Mouse (Mus musculus): ENCODE data around the gene Prkcd. TPM values are rescaled to one million over a fixed set of nuclear protein-coding genes. Genes with fewer than 3 reads are reported as not detected.

Prkcd gene
- total RNA-seq, 2 experiments from 2014 or later, result 6.6 to 11.7 TPM

DNA sequence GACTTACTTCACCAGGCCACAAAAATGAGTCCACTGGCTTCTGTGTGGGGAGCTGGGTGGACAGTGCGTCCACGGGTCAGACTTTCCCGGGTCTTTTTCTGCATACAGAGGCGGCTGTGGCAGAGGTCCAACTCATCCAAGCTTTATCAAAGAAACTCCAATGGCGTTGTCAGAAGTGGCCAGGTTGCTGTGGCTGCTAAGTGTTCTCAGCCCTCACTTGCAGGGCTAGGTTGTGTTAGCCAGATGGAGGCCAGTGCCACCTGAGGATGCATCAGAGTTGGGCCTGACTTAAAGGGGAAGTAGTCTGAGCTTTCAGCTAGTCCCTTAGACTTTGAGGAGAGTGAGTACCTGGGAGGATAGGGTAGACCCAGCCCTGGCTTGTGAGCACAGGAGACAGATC, 74.5 kb downstream of the Prkcd start:
- intact Hi-C loops (cut with DNase I), result no loop called here
- DNase-seq, result no peak

DNA sequence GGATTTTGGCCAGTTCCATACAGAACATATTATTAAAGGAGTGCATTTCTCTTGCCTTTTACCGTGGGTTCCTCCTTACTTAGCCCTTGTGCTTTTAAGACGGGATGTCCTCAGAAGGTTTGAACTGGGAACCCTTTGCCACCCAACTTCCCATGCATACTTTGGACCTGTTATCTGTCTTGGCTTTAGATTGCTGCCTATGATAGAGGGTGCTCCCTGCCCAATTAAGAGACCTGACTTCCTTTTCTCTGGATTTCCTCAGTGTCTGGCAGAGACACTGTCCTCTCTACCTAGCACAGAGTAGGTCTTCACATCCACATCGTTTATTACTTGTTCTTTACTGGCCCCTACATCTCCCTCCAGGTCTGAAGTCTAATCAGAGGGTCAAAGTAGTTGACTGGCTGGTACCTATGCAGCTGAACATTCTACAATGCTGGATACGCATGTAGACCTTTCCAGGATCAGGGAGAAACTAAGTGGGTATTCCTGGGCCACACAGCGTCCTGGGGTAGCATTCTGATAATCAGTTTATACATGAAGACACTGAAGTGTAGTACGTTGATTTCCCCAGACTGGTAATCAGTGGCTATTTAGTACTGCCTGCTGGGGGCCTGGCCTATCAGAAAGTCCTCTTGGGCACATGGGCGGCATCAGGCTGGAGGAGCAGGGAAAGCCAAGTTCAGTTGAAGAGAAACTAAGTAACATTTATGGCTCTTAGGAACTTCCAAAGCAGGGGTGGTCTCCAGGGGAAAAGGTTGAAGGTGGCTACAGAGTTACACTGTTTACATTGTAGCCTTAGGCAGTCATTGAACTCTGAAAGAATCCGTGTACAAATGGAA, 75.6 kb downstream of the Prkcd start:
- intact Hi-C loops (cut with DNase I), result no loop called here
- no peak for DNase-seq

DNA sequence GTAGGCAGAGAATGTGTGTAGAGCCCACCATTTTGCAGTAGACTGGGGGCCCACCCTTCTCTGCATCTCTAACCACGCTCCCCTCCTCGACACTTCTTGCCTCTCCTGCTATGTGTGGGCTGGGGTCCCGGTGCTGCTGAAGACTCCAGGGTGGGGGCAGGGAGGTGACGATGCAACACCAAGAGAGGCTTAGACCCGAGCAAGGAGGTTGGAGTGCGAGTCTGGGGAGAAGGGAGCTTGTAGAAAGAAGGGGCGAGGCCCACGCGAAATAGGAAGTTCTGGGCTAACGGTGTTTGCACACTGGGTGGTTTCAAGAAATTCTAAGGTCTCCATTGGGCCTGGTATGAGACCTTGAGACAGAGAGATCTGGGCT, 76.2 kb downstream of the Prkcd start:
- intact Hi-C loops (cut with DNase I), result no loop called here

DNA sequence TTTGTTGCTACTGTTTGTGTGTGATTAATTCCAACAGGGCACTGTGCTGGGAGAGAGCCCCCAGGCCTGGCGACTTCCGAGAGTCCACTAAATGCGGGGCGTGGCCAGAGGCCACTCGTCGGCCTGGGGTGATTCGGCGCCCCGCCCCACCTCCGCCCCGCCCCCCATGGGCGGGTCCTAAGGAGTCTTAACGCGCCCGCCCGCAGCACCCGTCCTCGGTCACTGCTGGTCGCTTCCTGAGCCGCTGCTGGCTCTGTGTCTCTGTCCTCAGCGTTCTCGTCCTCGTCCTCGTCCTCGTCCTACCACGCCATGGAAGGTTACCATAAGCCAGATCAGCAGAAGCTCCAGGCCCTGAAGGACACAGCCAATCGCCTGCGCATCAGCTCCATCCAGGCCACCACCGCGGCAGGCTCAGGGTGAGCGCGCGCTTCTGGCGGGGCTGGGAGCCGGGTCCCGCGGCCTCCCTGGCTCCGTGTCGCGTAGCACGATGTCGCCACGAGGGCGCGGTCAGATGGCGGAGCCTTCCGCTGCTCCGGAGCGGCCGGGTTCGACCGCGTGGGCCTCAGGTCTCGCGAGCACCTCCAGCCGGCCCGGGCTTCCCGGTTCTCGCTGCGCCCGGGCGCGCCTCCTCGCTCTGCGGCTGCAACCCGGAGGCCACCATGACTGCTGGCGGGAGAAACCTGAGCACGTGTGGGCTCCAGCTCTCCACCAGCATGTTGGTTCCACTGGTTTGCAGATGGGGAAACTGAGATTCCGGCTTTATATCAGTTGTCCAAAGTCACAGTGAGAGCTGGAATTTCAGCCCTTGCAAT, 76.8 kb downstream of the Prkcd start:
- intact Hi-C loops (cut with DNase I), result no loop called here
- peak; percentile 94 to 97 for DNase-seq

More for the DNA sequence above, 76.2 kb downstream of the Prkcd start:
- no peak for DNase-seq

DNA sequence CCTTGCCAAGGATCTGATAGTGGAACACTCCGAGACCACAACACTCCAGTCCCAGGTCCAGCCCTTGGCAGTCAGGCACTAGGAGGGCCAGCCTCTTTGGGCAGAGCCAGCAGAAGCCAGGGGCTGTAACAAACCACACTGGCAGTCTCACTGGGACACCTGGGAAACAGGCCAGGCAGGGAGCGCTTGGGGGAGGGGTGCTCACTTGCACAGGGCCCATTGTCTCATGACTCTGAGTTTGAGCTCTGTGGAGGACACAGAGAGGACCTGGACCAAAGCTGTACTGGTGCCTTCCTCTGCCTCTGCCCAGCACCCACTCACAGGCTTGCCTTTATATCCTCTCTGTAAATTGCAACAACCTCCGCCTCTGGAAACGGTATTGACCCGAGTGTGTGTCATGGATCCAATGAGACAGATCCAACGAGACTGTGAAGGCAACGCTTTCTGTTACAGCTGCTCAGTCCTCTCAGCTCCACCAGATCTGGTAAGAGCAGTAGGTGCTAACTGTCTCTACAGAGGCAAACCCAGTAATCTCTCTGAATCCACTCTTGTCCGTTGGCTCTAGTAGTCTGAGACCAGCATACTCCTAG, 77.8 kb downstream of the Prkcd start, which contains the start of gene Tkt:
Gene Tkt, plus strand, starts transcription at position 229 of the 590 bp plus-strand sequence.
- intact Hi-C loops (cut with DNase I), result no loop called here
- peak; percentile 36 to 39 for DNase-seq

Small RNA genes lying within 50 kb of the gene (microRNA-seq; reads per million reads assigned to microRNA genes)
- 0.74 to 1.1 reads per million in 2 experiments for gene Mir3076

Other genes starting within 250 kb of the Prkcd start
- gene Dcp1a, start 146.7 kb downstream of the Prkcd start, total RNA-seq (2021), result 1 to 10 TPM; 5.5 to 7.6 TPM
- gene Cacna1d, start 134.8 kb downstream of the Prkcd start, total RNA-seq (2021), result under 1 TPM; 0.26 to 0.91 TPM
- gene Tkt, start 77.9 kb downstream of the Prkcd start, total RNA-seq (2021), result 10 to 100 TPM in 1 of 2 experiments, 1 to 10 TPM in 1; 9.6 to 13.1 TPM
- gene Rft1, start 28.1 kb upstream of the Prkcd start, total RNA-seq (2021), result 1 to 10 TPM; 3.8 to 4.3 TPM
- 1 to 10 TPM; 5.9 to 8.5 TPM for gene Sfmbt1, start 88.6 kb upstream of the Prkcd start, total RNA-seq (2021)
- 1 to 10 TPM; 6.2 to 7.0 TPM for gene Tmem110, start 199.4 kb upstream of the Prkcd start, total RNA-seq (2021)